Mouse (Mus musculus): ENCODE data around the gene Vsnl1.

DNA sequence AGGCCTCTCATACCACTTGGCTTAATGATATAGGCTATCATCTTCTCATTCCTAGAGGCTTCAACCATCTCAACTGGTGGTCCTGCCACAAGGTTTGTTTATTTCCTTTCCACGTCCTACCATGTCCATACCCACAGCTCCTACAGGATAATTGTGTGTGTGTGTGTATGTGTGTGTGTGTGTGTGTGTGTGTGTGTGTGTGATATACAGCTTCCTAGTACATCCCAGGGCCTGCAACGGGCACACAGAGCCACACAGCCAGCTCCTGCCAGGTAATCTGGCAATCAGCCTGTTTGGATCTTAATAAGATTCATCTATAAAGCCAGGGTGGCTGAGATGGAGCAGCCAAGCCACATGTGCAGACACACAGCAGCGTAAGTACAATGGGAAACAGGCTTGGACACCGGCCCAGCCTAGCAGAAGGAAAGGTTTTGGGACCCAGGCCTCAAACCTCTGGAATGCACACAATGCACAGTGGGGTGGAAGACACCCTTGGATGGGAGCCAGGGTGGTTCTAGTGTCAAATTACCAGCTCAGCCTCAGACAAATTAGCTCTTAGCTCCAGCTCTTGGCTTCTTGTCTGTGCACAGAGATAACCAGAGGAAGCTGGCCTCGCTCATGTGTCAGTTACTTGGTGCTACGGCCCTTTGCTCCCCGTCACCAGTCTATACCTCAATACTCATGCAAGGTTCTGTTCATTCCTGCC, 45.0 kb downstream of the Vsnl1 start:
- TF ChIP-seq EP300 (IDR thresholded peaks at IDR 0.05; ENCODE audit: insufficient read depth, low read depth, low read length): no peak
- TF ChIP-seq CTCF (IDR thresholded peaks at IDR 0.05; ENCODE audit: low read depth, low read length): no peak
- no peak for TF ChIP-seq POLR2A (IDR thresholded peaks at IDR 0.05; ENCODE audit: insufficient read depth, low read length)

Data from ES-Bruce4 (cell line).